Mouse (Mus musculus): ENCODE measurements around the gene Ryr2.
"Not testable (repeated sequence)": the region's sequence is repeated elsewhere in the genome, so short reads cannot be mapped to it uniquely, and the experiment has no call there.

The Ryr2 gene

DNA sequence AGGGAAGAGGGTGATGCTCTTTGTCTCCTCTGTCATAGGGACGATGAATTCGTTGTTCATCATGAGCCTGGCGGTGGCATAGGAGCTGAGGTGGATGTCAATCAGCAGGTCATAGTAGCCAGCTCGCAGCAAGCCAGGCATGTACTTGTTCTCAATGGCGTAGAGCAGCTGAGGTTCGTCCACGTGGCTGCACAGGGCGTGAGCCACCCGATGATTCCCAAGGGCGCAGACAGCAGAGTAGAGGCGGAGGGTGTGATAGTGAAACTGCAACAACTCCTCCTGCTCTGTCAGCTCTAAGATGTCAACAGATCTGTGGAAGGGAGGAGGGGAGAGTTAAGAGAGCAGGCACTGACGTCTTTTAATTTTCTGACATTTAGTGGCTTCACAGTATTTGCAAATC is 368.5 kb downstream of the Ryr2 start:
- DNase-seq = no peak

DNA sequence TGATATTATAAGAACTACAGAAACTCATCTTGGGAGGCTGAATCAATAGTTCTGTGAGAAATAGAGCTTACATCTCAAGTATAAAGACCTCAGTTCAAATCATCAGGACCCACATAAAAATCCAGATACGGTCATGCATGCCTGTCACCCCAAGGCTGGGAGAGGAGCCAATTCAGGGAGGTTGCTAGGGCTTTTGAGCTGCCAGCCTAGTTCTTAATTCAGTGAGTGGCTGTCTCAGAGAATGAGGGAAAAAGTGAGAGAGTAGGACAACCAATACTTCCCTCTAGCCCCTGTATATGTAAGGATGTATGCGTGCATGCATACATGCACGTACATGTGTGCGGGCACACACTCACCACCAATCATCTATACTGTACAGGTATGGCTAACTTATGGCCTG is 390.5 kb downstream of the Ryr2 start:
- DNase-seq = peak; percentile 11

DNA sequence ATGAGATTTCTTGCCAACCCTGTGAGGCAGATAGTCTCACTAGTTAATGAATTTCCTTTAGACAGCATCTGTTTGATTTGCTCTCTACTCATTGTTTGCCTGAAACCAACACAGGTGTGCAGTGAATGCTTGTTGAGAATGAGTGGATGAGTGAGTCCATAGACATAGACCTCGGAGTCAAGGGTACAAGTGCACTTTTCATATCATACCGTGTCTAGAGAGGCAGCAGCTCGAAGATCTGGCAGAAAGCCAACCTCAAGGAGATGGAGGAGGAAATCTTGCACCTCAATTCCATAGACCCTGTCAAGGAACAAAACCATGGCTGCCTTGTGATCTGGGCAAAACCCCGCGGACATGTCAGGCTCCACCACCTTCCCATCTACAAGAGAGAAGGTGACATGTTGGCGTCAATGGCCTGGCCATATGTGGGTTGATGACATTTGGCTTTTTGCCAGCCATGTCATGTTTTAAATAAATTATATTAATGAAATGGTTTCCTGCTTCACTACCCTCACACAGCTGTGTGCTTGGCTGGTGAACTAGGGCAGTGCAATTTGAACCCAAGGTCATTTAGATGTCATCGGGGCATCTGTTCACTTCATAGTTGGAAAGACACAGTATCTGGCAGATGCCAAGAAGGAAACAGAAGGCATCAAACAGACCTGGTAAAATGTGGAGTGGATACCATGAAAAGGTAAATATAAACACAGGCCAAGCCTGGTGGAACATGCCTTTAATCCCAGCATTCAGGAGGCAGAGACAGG is 396.9 kb downstream of the Ryr2 start:
- DNase-seq = no peak

DNA sequence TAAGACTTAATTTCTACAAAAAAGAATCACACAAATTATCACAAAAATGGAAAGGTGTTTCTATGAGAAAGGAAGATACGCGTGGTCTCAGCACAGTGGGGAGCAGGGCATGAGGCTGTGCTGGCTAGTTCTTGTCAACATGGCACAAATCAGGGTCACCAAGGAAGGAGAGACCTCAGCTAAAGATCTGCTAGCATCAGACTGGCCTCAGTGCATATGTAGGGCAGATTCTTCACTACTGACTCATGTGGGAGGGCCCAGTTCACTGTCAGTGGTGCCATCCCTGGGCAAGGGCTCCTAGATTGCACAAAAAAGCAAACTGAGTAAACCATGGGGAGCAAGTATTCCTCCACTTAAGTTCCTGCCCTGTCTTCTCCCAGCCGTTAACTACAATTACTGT is 405.0 kb downstream of the Ryr2 start:
- DNase-seq = no peak

DNA sequence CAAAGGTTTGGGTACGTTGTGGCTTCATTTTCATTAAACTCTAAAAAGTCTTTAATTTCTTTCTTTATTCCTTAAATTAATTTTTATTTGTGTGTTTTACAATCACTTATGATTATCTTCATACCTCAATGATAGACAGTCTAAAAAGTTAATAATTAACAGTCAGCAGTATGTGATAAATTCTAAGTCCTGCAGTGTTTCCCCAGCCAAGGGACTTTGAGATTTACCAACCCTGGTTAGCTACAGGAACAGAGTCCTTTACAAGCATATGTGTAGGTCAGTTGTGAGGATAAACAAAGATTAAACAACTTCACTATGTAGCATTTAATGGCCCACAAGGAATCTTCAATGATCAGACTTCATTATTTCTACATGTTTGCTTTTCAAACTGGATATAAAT is 410.2 kb downstream of the Ryr2 start:
- DNase-seq = no peak

DNA sequence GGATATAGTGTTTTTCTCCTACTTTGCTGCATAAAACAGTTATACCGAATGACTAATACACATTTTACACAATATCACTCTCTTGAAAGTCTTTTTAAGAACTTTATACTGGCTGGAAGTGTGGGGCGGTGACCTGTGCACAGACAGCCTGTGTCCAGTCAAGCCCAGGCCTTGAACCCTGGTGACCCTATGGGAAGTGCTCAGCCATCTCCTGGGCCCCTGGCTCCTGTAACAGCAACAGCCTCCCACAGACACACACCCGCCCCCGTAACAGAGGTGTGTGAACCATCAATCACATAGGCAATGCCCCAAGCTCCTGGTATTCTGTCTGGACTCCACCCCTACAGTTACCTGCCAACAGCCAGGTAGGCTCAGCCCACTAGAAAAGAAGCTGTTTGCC is 424.9 kb downstream of the Ryr2 start:
- no peak for DNase-seq

DNA sequence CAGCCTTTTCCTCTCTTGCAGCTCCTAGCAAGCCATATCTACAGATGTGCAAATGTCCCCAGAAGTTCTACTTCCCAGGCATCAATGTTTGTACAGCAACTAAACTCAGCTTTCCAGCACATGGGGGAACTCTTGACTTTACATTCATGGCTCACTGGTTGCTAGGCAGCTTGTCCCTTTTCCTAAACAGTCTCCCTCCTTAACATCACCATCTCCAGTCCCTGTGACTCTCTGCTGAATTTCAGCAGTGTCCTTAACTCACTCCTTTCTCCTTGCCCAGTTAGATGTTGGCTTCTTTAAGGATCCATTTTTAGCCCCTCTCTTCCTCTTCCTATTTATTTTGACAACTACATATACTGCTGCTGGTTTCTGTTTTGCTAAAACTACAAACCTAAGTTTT is 443.9 kb downstream of the Ryr2 start:
- DNase-seq = no peak

DNA sequence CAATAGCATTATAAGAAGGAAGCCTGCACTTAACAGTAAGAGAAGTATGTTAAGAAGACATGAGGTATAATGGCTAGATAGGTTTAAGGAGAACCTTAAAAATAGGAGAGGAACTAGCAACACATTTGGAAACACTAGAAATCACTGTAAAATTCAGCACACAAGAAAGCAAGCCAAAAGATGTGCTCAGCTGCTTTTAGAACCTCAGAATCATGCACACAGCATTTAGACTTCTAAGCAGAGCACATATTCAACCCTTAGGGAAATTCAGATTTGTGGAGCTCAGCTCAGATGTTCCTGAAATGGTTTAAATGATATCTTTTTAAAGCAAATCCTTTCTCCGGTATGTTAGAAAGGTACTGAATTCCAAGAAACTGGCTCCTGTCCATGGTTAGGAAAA is 461.9 kb downstream of the Ryr2 start:
- no peak for DNase-seq

DNA sequence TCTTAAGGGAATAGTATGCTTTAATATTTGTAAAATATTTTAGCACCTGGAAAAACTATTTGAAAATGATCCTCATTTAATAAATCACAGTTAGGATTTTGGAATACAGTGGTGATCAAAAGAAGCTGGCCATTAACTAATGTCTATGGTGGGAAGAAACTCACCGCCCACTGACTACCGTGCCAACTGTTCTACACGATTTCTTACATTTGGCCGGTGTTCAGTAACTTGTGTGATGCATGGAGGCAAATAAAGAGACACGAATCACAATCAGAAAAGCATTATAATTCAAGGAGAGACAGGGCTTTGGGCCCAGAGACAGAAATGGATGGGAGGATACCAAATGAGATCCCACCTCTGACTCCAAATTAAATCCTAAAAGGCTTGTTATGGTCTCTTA is 470.4 kb downstream of the Ryr2 start:
- no peak for DNase-seq

DNA sequence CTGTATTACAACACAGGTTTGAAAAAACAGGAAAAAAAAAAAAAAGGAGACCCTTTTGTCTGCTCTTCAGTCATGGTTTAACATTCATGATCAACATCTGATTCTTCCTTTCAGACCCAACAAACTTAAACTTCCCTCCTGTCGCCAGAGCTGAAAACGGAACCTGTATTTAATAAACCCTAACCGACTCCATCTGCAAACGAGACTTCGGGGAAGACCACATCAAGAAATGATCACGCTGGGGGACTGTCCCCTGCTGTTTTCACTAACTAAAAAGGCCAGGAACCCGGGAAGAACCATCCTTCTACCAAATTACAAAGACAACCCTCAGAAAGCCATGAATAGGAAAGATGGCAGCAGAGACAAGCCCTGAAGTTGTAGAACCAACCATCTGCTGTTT is 482.2 kb downstream of the Ryr2 start:
- no peak for DNase-seq

DNA sequence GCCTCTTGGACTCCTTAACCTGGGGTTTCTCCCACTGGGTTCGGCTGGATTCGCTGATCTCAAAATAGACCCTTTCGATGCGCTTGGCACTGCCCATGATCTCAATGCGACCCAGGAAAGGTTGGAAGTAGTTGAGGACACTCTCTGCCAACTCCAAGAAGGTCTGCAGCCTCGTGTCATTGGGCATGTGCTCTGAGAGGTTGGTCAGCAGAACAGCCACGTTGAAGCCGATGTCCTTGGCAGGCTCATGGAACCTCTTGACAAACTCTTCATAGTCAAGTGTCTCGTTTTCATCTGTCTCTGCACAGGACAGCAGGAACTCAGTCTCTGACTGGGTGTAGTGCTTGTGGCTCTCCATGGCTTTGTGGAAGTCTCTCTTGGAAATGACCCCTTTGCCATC is 511.3 kb downstream of the Ryr2 start:
- no peak for DNase-seq

DNA sequence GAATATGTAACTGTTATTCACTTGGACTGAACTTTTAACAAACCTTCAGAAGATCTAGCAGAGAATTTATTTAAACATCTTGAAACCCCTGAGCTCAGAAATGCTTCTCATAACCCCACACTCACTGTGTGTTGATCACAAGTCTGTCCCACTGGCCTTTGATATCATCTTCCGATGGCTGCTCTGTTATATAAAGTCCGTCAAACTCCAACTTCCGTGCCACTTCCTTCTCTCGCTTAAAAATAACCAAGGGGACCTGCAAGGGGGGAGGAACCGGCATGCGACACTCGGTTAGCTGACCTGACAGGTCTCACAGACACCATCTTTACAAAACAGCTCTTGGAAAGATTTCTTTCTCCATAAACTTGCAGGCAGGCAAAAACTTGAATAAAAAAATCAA is 521.5 kb downstream of the Ryr2 start:
- DNase-seq = no peak

DNA sequence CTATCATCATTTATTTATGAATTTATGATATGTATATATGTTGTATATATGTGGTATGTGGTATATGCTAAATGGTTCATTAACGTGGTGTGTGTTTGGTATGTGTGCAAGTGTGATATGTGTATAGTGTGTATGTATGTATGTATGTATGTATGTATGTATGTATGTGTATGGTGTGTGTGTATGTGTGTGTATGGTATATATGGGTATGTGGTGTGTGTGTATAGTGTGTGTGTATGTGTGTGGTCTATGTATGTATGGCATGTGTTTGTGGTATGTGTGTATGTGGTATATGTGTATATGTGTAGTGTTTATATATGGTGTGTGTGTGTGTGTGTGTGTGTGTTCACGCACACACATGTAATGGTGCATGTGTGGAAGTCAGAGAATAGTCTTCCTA is 534.2 kb downstream of the Ryr2 start:
- no peak for DNase-seq

DNA sequence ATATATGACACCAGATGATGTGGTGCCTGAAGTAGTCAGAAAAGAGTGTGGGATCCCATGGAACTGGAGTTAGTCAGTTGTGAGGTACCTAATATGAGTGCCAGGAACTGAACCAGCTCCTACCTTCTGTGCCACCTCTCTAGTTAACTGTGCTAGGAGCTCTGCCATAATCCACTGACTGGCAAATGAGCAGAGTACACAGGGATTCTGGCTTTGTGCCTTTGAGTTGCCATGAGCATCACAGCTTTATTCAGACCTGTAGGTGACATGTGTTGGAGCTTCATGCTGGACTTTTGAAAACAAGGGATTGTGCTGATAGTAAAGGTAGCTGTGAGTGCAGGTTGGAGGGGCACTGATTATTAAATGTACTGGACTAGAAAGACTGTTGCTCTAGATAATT is 539.4 kb downstream of the Ryr2 start:
- no peak for DNase-seq

DNA sequence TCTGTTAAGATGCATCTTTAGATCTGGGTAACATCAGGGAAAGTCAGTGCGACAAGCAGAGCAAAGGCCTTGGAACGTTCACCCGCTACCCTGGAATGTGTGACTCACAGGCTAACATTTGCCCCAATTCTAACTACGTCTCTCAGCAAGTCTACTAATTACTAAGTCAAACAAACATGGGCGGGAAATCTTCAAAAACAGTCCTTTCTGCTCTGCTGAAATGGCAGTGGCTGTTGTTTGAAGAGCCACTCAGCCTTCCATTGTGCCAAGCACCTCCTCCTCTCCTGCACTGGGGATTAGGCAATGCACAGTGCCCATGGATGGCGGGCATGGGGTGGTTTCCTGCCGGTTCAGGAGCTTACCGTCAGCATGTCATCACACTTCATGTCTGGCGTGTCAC is 540.3 kb downstream of the Ryr2 start:
- DNase-seq = no peak

DNA sequence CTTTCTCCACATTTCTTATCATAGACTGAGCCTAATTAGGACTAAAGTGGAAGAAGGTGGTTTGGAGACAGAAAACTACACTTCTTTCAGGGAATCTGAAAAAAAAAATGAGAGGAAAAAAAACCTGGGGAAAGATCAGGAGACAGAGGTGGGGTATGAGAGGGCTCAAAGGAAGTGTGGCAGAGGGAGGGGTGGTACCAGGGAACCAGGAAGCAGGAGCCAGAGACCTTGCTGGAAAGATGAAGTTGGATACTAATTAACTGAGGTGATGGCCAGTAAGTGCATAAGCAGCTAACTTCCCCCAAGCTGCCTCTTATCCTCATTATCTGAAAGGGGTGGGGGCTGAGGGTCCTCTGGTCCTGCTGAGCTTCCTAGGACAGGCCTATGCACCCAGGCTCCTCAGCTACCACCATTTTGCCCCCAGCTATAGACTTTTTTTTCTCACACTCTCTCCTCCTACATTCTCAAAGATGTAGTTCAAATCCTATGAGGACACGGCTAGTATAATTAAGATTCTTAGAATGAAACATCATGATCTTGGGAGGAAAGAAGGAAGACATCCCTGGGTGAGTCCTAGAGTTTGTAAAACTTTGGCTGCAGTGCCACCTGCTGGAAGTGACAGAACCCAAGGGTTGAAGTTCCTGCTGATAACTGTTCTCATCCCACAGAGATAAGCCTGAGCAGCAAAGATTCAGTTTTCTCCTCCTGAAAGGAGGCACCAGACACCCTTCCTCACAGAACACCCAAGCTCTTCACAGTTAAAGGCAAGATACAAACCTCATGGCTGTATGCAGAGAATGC is 543.3 kb downstream of the Ryr2 start:
- DNase-seq = peak; percentile 88

DNA sequence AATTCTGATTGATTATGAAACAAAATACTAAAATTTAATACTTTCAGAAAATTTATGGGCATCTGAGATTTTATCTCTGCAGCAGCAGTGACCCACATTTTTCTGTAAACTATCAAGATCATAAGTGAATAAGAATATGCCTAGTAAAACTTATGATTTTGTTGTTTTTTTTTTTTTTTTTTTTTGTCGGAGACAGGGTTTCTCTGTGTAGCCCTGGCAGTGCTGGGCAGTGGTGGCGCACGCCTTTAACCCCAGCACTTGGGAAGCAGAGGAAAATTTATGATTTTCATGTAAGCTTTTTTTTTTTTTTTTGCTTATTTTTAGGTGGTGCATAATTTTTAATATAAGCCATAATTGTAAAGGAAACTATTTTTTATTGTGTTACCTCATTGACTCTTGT is 557.1 kb downstream of the Ryr2 start:
- no peak for DNase-seq

DNA sequence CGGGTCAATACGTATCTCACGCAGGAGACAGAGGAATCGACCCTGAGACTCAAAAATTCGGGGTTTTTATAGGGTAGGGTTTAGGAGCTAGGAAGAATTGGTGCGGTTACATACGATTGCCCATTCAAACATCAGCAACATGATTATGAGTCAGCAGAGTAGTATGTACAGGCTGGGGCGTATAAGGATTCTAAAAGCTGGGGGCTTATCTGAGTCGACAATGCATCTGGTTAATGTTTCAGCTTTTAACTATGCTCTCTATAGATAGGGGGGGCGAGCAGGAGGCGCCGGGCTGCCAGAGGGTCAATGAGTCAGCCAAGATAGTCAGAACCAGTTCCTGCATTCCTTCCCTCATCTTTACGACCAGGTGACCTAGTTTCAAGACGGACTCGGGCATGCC is 557.6 kb downstream of the Ryr2 start:
- not testable (repeated sequence) for DNase-seq

DNA sequence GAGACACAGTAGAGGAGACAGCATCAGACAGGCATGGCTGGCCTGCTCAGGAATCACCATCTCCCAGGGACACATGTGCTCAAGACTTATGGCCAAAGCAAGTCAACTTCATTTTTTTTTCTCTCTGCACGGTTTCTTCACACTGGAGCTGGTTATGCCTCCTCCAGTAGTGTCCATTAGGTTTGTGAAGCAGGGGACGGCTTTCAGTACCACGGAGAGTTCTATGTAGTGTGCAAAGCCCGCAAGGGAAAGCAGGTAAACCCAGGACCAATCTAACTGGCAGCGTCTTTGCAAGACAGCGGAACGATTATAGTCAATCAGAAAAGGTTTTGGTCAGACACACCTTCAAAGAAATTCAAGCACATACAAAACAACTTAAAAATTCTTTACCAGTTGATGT is 560.9 kb downstream of the Ryr2 start:
- DNase-seq = no peak

DNA sequence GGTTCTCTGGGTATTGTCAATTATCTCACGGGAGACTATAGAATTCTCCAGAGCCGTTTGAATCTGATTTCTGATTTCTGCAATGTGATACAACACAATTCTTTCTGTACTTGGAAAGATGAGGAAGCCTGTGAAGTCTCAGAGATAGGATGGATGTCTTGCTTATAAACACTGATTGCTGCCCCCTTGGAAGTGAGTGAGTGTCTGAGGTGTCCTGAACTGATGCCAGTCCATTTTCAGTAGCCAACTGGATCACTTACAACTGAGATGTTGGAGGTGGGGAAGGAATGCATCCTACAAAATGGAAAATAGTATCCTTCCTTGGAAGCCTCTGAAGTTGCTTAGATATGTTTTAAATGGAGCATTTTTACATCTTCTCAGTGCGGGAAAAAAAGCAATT is 564.2 kb downstream of the Ryr2 start:
- DNase-seq = no peak

DNA sequence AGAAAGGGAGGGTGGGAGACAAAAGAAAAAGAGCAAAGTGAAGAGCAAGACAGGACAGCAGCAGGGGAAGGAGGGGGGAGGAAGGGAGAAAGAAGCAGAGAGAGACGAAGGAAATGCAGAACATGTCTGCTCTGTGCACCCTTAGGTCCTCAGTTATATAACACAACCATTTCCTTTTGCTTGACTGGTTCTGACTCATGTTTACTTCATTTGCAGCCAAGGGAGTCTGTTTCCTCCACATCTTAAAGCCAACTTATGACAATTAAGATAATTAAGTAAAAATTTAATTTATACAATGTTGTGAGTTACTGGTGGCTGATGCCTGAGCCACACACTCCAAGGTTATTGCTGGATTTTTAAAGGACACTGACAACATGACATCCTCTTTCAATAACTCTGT is 569.9 kb downstream of the Ryr2 start:
- no peak for DNase-seq

DNA sequence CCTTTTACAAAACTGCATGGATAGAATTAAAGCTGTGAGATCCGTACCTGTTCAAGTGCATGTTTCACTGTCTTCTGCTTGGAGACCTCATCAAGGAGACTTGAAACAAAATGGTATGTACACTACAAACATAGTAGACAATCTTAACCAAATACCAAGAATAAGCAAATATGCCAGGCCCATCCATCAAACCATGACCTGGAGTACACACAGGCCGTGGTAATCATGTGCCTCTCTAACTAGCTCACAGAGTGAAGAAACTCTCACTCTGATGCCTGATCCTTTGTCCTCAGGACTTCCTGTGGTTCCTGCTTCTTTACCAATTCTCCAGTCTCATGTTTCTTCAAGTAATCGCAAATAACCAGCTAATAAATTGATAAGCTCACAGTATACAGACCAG is 570.9 kb downstream of the Ryr2 start:
- DNase-seq = no peak

DNA sequence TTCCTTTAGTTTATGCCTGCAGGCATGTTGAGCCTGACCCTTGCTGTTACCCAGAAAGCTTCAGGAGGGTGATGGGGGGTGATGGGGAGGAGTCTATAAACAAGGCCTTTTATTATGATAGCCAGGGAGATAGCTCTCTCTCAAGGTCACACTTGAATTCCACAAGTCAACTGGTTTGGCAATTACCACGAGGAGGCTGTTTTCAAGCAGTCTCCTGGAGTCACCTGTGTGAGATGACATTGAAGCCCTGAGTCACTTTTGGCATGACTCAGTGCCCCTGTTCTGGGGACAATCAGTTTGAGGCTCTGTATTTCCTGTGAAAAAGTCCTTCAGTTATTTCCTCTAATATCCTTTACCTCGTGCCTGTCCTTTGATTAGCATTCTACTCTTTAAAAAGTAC is 573.5 kb downstream of the Ryr2 start:
- DNase-seq = no peak

DNA sequence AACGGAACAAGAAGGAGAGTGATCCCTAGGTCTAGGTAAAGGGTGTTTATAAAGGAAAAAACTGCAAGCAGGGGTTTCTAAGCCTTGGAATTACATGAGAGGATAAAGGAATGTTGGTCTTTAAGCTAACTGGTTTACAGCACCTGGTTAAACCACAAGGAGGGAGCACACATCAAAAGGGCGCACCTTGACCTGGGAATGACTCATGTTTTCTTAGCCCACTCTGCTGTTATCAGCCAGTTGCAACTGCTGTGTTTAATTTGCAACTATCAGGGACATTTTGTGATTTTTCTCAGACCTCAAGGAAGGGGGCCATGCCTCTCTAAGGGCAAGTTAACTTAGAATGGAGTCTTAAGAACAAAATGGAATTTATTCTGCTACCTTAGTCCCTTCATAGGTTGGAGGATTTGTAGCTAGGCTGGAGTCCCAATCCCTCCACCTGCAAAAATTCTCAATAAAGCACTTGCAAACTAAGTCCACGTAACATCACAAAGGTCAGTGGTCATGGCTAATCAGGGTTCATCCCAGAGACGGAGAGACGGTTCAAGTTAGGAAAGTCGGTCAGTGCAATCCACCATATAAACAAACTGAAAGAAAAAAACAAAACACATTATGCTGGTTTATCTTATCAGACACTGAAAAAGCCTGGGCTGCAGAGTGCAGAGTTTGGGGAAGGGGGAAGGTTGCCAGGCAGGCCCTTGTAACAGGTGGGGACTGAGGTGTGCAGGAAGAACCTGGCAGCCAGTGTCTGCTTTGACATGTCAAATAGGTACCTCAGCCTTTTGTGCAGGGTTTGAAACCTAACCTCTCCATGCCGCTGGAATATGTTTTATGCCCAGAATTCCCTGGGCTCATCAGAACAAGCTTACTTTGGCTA is 574.5 kb downstream of the Ryr2 start:
- DNase-seq = no peak

Data from right cerebral cortex, postnatal 4 days (tissue).